ENCODE assay signal across 9 mouse cellular contexts in the genomic region with DNA sequence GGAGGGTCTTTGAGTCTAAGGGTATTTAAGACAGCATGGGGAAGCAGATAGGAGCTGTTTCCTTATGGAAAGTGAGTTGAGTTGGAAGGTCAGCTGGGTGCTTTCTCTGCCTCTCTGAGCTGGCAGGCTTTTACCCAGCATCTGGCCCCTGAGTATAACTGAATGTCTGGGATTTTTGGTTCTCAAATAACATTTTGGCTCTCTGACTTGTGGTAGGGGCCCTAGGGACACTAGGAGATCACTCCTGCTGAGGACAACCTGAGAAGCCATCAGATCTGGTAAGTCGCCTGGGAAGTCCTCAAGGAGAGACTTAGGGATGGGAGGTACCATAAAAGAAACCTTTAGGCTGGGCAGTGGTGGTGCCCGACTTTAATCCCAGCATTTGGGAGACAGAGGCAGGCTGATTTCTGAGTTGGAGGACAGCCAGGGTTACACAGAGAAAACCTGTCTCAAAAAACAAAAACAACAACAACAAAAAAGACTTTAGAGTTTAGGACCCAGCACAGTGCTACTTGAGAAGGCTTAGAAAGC. TPM values are rescaled to one million over a fixed set of nuclear protein-coding genes. Genes with fewer than 3 reads are reported as not detected.
DNase-seq lines count a peak whose midpoint lies in the region; ATAC-seq and TF ChIP-seq lines count a peak whose summit lies in the region.
"Had no signal": no experiment of that assay in that cellular context is flagged by ENCODE, and none has a peak within 500 bp of the region (broad histone marks: within the 10 kb centered on the region; RNA-seq: fewer than 3 reads in every experiment).

Gene Coil (plus strand): TSS at position 51 of the 531 bp plus-strand sequence.

- 28% methylated on average over 2 of the region's 2 CpGs for WGBS in heart, adult 2 months
- 40% methylated on average over 2 of the region's 2 CpGs for WGBS in intestine, embryonic 15.5 days
- 36% methylated on average over 2 of the region's 2 CpGs for WGBS in neural tube, embryonic 12.5 days

- no peak for TF ChIP-seq POLR2A in heart, adult 2 months (IDR thresholded peaks at IDR 0.05; ENCODE audit: insufficient read depth, low read depth, low read length)
- TF ChIP-seq POLR2A in bone marrow macrophage, adult 2 months (IDR thresholded peaks at IDR 0.05; ENCODE audit: borderline replicate concordance, low read depth, low read length): 0 out of 2 replicates have a peak, but pooled peaks have one; percentile 20

- ATAC-seq in intestine, embryonic 15.5 days: no peak
- ATAC-seq in neural tube, embryonic 12.5 days (ENCODE audit: low FRiP score, low read depth): no peak

- no peaks in the 10 kb centered on the region for H3K27me3 ChIP-seq in heart, adult 2 months (ENCODE audit: control insufficient read depth, insufficient read depth, low read length)
- peaks cover 3% of the 10 kb centered on the region; the same call in 1 of the 2 replicates for H3K27me3 ChIP-seq in intestine, embryonic 15.5 days (replicated peaks)
- H3K27me3 ChIP-seq in neural tube, embryonic 12.5 days (replicated peaks): no peaks in the 10 kb centered on the region
- H3K27me3 ChIP-seq: heart, embryonic 15.5 days had no signal

- no peak within 1 kb of the TSS for H3K27ac ChIP-seq in heart, adult 2 months
- no peak within 1 kb of the TSS for H3K27ac ChIP-seq in bone marrow macrophage, adult 2 months (ENCODE audit: insufficient read depth, low read depth, low read length)
- no peak within 1 kb of the TSS for H3K27ac ChIP-seq in intestine, embryonic 15.5 days
- H3K27ac ChIP-seq in neural tube, embryonic 12.5 days: no peak within 1 kb of the TSS
- H3K27ac ChIP-seq: heart, embryonic 15.5 days had no signal

- peaks cover 4% of the 10 kb centered on the region for H3K4me1 ChIP-seq in heart, adult 2 months (ENCODE audit: control insufficient read depth, insufficient read depth, low read length)
- peaks cover 9% of the 10 kb centered on the region for H3K4me1 ChIP-seq in bone marrow macrophage, adult 2 months (ENCODE audit: control insufficient read depth, insufficient read depth, low read length)
- H3K4me1 ChIP-seq in intestine, embryonic 15.5 days (replicated peaks): peaks cover 5% of the 10 kb centered on the region; the same call in 1 of the 2 replicates
- 0 out of 2 replicates have a peak, but pooled peaks cover 5% of the 10 kb centered on the region for H3K4me1 ChIP-seq in neural tube, embryonic 12.5 days

- intact Hi-C loops in heart, postnatal 25 days (cut with DNase I): loop anchor here (5.0 kb wide), 1 partner anchor 123 kb away; no protein-coding TSS in a partner anchor
- intact Hi-C loops in heart, adult 2 months (cut with DNase I): no loop called here
- intact Hi-C loops in gastrocnemius, postnatal 14 days (cut with DNase I; ENCODE audit: low total_unique reads): no loop called here

- H3K9me3 ChIP-seq in intestine, embryonic 15.5 days: no peaks in the 10 kb centered on the region
- H3K9me3 ChIP-seq in neural tube, embryonic 12.5 days: no peaks in the 10 kb centered on the region
- H3K9me3 ChIP-seq: heart, embryonic 15.5 days had no signal

- H3K36me3 ChIP-seq in heart, adult 2 months (ENCODE audit: control insufficient read depth, insufficient read depth, low read length): no peaks in the 10 kb centered on the region
- no peaks in the 10 kb centered on the region for H3K36me3 ChIP-seq in intestine, embryonic 15.5 days
- H3K36me3 ChIP-seq in neural tube, embryonic 12.5 days: no peaks in the 10 kb centered on the region
- H3K36me3 ChIP-seq: heart, embryonic 15.5 days had no signal

- DNase-seq in heart, postnatal 25 days (ENCODE audit: low spot score): peak; percentile 15
- no peak for DNase-seq in heart, adult 2 months
- DNase-seq in 3T3-L1 (ENCODE audit: low read depth, low spot score): peak; percentile 51
- DNase-seq in thymus, postnatal 25 days: no peak
- DNase-seq in gastrocnemius, postnatal 14 days: no peak

- TF ChIP-seq CTCF in heart, adult 2 months (IDR thresholded peaks at IDR 0.05): no peak
- TF ChIP-seq CTCF in bone marrow macrophage, adult 2 months (IDR thresholded peaks at IDR 0.05; ENCODE audit: low read depth, low read length): peak; percentile 35; the same call in 1 of the 2 replicates

- H3K4me3 ChIP-seq in heart, adult 2 months: no peak within 1 kb of the TSS
- no peak within 1 kb of the TSS for H3K4me3 ChIP-seq in bone marrow macrophage, adult 2 months (ENCODE audit: insufficient read depth, low read length)
- no peak within 1 kb of the TSS for H3K4me3 ChIP-seq in intestine, embryonic 15.5 days (replicated peaks)
- H3K4me3 ChIP-seq in neural tube, embryonic 12.5 days: no peak within 1 kb of the TSS
- H3K4me3 ChIP-seq: heart, embryonic 15.5 days had no signal

- no peak within 1 kb of the TSS for H3K9ac ChIP-seq in heart, adult 2 months (ENCODE audit: low read depth, low read length)
- H3K9ac ChIP-seq in intestine, embryonic 15.5 days: no peak within 1 kb of the TSS
- no peak within 1 kb of the TSS for H3K9ac ChIP-seq in neural tube, embryonic 12.5 days
- H3K9ac ChIP-seq: heart, embryonic 15.5 days had no signal

- no peak within 1 kb of the TSS for H3K4me2 ChIP-seq in intestine, embryonic 15.5 days (replicated peaks)
- H3K4me2 ChIP-seq in neural tube, embryonic 12.5 days (replicated peaks): no peak within 1 kb of the TSS
- H3K4me2 ChIP-seq: heart, embryonic 15.5 days had no signal

- no peak for TF ChIP-seq EP300 in heart, adult 2 months (IDR thresholded peaks at IDR 0.05; ENCODE audit: insufficient read depth, low read depth, low read length)

- H3K79me2 ChIP-seq in heart, adult 2 months (replicated peaks; ENCODE audit: control insufficient read depth, insufficient read depth, low read length): no peaks in the 10 kb centered on the region

RNA-seq across cellular contexts. Expression of gene Coil, which starts in this region (rescaled TPM):
- 1 to 10 TPM; 4.6 to 4.9 TPM for total RNA-seq in heart, postnatal 25 days (2021)
- total RNA-seq in heart, adult 2 months (2021): 1 to 10 TPM; 4.8 TPM
- 2.8 and 4.7 TPM in 2 replicates for polyA plus RNA-seq in heart, adult 2 months (2012; rRNA removed)
- polyA plus RNA-seq in bone marrow macrophage, adult 2 months (2012; ENCODE audit: insufficient read depth, insufficient read length, missing spikeins): 6.0 and 7.2 TPM in 2 replicates
- 12.4 and 13.9 TPM in 2 replicates for polyA plus RNA-seq in intestine, embryonic 15.5 days (2015; fragmentation: Nextera tagmentation; extraction: Ambion mirVana)
- polyA plus RNA-seq in neural tube, embryonic 12.5 days (2016; fragmentation: Nextera tagmentation; extraction: Ambion mirVana): 31.3 and 33.3 TPM in 2 replicates
- total RNA-seq in gastrocnemius, postnatal 14 days (2021): 1 to 10 TPM; 4.1 to 4.2 TPM

Comparison
In these comparisons a context has a peak if more than half of its experiments do, and no peak if none do; other contexts are left out.
1. DNase-seq: peak in heart, postnatal 25 days (single experiment) and 3T3-L1 (single experiment); none in heart, adult 2 months (0 of 2), thymus, postnatal 25 days (single experiment) and gastrocnemius, postnatal 14 days (single experiment).